Mouse (Mus musculus) erythroid progenitor cell, adult 5-6 weeks (primary cell): ENCODE measurements around the gene Tctex1d1. TPM values are rescaled to one million over a fixed set of nuclear protein-coding genes. Genes with fewer than 3 reads are reported as not detected.

Source experiments
- ATAC-seq: replicated peaks from 2 replicates; pipeline ENCODE4 v1.8.0; 2016; ENCODE audit warnings: moderate number of reproducible peaks, mild to moderate bottlenecking, moderate TSS enrichment, inconsistent platforms; ENCODE audit not compliant: poor library complexity, low FRiP score, severe bottlenecking
- total RNA-seq, 2 experiments: library from RNA; stranded (forward) in 1 of 2; stranded (reverse) in 1 of 2; fragments of 150-400 nt in 1 of 2; fragments of 186-747, 209-891 nt in 1 of 2; gene quantifications; 2 replicates each; pipeline versions ENCODE4 v1.2.3 to v1.2.4; 2015 to 2017; ENCODE audit warnings: low replicate concordance in 2 of 2

The Tctex1d1 gene
- total RNA-seq (2015; ENCODE audit: low replicate concordance): 3.2 TPM in 1 of 2 replicates, not detected in the other
- not detected in 2 replicates for total RNA-seq (2017; ENCODE audit: low replicate concordance)

DNA sequence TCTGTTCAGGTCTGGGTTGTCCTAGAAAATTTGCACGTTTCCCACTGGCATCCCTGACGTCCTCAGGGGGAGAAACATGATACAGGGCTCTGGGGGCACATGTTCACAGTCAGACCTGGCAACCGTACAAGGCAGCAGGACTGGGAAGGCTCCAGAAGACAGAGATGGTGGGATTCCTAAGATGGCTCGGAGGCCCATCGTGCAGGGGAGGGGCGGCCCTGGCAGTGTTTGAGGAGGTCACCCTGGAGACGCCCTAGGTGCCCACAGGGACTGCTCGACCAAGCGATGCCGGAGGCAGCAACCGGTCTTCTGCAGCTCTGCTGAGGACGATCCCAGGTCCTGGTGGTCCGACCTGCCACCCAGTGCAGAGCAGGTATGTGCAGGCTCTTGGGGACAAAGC is at the start of gene Tctex1d1:
Gene Tctex1d1, plus strand, starts transcription at position 167 of the 400 bp plus-strand sequence.
- ATAC-seq: no peak

DNA sequence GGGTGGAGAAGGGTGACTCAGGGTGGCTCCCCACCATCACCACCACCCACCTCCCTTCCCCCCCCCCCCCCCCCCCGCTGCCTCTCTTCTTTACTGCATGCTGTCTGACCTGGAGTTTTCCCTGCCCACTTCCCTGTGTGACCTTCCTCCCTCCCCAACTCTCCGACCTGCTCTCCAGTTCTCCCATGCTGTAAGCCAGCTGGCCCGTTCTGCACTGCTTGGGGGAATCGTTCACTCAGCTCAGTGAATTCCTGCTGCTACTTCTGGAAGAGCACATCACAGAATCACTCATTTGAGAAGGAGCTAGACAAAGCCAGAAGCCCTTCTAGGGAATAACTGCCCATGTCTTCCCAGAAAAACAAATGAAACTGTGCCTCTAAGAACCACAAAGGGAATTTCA is 48.9 kb upstream of the Tctex1d1 start:
- ATAC-seq: no peak

- no peak for ATAC-seq
Measured at GRCm38 (mm10) chr4:102930679-102931078, 47.7 kb upstream of the Tctex1d1 start.

DNA sequence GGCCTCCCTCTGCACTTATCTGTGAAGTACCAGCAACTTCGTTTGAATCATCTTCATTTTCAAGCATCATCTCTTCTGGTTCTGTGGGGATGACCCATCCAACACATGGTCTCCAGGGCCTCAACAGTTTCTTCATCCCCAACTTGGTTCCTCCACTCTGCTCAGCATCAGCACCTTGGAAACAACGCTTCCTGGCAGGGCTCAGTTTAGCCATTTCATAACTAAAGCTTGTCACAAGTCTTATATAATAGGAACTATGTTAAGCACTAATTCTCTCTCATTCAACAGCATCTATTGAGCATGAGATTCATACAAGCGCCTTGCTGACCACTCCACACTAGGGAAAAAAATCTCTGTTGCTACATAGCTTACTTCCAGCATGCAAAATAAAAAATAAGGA is 38.1 kb upstream of the Tctex1d1 start:
- ATAC-seq: no peak

DNA sequence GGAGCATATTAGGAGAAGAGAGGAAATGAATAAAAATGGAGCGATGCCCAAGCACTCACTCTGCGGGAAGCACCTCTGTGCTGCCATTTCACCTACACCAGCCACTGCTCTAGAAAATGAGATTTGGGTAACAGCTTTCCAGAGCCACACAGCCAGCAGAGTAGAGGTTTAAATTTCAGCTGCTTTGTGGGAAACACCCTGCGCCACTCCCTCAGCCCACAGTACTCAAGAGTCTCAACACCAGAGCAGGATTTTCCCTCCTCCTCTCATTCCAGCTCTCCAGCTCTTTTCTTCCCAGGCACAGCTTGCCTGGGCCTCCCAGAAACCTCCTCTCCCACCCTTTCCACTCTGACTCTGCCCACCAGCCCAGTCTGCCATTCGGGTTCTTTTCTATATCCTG is 37.7 kb upstream of the Tctex1d1 start:
- ATAC-seq: no peak

DNA sequence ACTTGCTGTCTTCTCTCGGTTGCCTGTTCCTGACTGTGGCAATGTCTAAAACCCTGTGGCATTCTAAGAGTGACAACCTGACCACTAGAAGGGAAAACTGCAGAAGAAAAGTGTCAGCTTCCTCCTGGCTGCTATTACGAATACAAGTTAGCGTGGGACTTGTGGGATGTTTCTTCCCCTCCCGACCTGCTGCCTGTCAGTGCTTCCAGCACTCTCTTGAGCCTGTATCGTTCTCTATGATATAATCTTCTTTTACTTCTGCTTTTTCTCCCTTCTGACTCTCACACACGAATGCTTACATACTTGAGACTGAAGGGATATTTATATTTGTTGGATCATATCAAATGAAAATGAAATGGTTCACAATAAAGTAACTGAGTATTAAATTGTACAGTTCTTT is 34.1 kb upstream of the Tctex1d1 start:
- ATAC-seq: no peak

GRCm38 (mm10) chr4:102952476-102952875 is 25.9 kb upstream of the Tctex1d1 start:
- no peak for ATAC-seq

GRCm38 (mm10) chr4:102955294-102955956 is 23.0 kb upstream of the Tctex1d1 start:
- no peak for ATAC-seq

DNA sequence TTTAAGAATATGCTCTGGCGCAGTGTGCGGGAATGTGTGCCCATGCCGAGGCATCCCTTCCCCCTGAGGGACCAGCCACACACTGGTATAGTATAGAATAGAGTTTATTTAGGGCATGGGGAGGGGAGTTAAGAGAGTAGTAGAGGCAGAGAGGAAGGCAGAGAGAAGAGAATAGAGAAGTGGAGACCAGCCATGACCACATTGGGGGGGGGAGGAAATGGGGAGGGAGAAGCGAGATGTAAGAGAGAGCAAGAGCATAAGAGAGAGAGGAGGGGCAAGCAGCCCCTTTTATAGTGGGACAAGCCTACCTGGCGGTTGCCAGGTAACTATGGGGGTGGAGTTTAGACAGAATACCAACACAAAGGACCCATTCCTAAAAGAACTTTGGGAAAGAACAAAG is 19.0 kb upstream of the Tctex1d1 start:
- no peak for ATAC-seq

DNA sequence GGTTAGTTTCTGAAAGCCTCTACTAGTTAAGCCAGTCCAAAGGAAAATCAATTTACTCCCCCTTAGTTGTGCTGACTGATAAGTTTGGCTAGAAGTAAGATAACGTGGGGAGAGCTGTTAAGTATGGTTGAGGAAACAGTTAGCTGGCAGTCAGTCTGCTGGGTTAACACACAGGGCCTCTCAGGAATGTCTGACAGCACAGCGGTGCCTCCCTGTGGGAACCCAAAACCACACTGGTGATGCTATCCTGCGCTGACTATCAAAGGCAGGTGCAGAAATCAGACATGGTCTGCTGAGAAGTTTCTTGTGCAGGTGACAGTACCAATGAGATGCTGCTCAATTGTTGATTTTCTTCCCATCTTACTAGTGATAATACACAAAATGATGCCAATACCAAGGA is 14.2 kb upstream of the Tctex1d1 start:
- ATAC-seq: no peak

GRCm38 (mm10) chr4:102967811-102968210 is 10.6 kb upstream of the Tctex1d1 start:
- no peak for ATAC-seq

GRCm38 (mm10) chr4:102969599-102969998 is 8.8 kb upstream of the Tctex1d1 start:
- no peak for ATAC-seq

GRCm38 (mm10) chr4:102971159-102971558 is 7.2 kb upstream of the Tctex1d1 start:
- ATAC-seq: no peak

- ATAC-seq: no peak
Measured at GRCm38 (mm10) chr4:102972071-102972470, 6.3 kb upstream of the Tctex1d1 start.

DNA sequence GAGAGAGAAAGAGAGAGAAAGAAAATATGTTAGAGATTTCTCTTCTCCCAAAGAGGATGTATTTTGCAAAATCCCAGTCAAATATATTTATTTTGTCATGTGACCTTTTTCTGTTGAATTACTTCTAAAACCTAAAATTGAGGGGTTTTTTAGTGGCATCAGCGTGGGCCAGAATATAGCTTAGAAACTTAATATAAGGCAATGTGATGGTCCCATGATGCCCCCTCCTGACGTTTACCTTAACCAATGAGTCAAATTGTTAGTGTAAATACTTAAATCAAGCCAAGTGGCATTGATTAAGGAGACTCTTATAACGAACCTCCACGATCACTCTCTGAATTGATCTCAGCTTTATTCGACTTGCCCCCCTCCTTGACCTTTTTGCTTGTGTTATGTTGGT is 4.2 kb upstream of the Tctex1d1 start:
- no peak for ATAC-seq

GRCm38 (mm10) chr4:102976290-102977275 is 1.8 kb upstream of the Tctex1d1 start:
- no peak for ATAC-seq

GRCm38 (mm10) chr4:102977778-102978321 is 556 bp upstream of the Tctex1d1 start:
- ATAC-seq: no peak

- no peak for ATAC-seq
Measured at GRCm38 (mm10) chr4:102979385-102979784, 979 bp downstream of the Tctex1d1 start.

GRCm38 (mm10) chr4:102981709-102982108 is 3.3 kb downstream of the Tctex1d1 start:
- ATAC-seq: no peak

GRCm38 (mm10) chr4:102986173-102986572 is 7.8 kb downstream of the Tctex1d1 start:
- ATAC-seq: no peak

DNA sequence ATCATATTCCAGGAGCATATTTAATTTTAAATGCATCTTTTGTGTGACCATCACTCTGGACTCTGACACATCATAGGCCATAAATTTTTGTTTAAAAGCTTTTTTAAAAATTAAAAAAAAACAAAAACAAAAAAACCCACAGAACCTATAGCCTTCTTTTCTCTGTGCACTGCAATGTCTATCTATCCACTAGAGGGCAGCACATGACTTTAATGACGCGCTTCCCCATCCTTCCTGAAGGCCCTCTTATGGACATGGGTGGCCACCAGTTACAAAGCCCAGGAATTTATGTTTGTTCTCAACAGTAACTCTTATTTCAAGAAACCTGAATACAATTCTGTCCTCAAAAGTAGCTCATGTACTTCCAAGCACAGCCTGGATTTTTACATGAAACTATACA is 8.5 kb downstream of the Tctex1d1 start:
- peak; percentile 79 for ATAC-seq
